Mouse (Mus musculus): ENCODE data around the gene Heyl.

DNA sequence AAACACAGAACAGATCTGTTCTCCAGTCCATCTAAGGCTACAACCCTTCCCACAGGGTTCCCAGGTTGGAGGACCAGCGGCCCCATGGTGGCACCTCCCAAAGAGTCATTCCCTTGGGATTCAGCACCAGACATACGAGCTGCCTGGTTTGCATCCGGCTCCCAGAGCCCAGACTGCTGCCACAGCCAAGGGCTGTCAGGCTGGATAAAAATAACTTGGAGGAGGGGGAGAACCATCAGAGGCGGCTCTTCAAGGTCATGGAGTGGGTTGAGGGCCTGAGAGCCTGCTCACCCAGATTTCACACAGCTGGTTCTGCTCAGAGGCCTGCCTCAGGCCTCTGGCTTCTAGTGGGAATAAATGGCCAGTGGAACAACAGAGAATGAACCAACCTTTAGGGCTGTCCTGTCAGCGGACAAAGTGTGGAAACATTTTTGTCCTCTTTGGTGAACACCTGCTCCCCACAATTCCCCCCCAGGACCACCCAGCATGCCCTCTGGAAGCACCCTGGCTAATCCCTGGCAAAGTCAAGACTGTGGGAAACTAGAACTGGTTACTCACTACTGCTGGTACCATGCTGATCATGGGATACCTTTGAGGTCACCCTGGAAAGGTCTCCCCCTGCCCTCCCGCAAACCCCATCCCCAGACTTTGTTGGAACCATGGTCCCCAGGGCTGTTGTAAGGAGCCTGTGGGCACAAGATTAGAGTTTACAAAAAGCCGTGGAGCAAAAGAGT, 14.0 kb downstream of the Heyl start:
- TF ChIP-seq MXI1 (IDR thresholded peaks at IDR 0.05; ENCODE audit: low read depth, low read length) (no peak), ZKSCAN1 (IDR thresholded peaks at IDR 0.05; ENCODE audit: low read depth, low read length) (no peak), TAL1 (IDR thresholded peaks at IDR 0.05; ENCODE audit: low read length) (no peak), CTCF (IDR thresholded peaks at IDR 0.05 in 2 of 3, conservative IDR thresholded peaks at IDR 0.05 in 1 of 3; ENCODE audit: control insufficient read depth in 1 of 3, insufficient read depth in 1 of 3, low read depth in 2 of 3, low read length in 3 of 3, poor library complexity in 1 of 3, severe bottlenecking in 1 of 3) (no peak)

Data from MEL (cell line).